Mouse (Mus musculus) monocyte, adult 5-6 weeks (primary cell): ENCODE measurements around the gene Serpinb6a. TPM values are rescaled to one million over a fixed set of nuclear protein-coding genes. Genes with fewer than 3 reads are reported as not detected.

Source experiments
- ATAC-seq: fragments of 153-309, 156-312 bp; replicated peaks from 2 replicates; pipeline ENCODE4 v1.8.0; 2017; ENCODE audit warnings: mild to moderate bottlenecking; ENCODE audit not compliant: low TSS enrichment, insufficient number of reproducible peaks, severe bottlenecking, poor library complexity, low FRiP score
- total RNA-seq: library from RNA; stranded (forward); fragments of 200-1000, 200-491, 200-594 nt; gene quantifications from 3 replicates; pipeline ENCODE4 v1.2.3, GENCODE M21; 2017

Gene Serpinb6a
- total RNA-seq, 1 experiment from 2014 or later, result 104 TPM

GRCm38 (mm10) chr13:33935465-33936181, 67.0 kb downstream of the Serpinb6a start:
- ATAC-seq, result no peak

GRCm38 (mm10) chr13:33934743-33935142, 67.9 kb downstream of the Serpinb6a start:
- no peak for ATAC-seq

DNA sequence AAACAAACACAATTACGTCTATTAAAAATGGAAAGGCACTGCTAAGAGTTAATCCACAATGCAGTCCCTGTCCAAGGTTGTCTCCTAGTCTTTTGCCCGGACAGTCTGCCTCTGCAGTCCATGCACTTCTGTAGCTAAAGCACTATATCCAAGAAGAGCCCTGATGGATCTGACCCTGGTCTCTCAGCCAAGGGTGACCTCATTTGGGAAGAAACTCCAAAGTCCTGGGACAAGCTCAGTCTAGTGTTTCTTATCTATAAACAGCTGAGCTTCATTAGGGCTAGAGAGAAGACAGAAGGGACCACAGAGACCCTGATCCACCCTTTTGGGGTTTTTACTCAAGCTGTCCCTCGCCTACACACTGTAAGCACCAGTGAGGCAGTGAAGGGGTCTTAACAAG, 71.7 kb downstream of the Serpinb6a start:
- no peak for ATAC-seq

DNA sequence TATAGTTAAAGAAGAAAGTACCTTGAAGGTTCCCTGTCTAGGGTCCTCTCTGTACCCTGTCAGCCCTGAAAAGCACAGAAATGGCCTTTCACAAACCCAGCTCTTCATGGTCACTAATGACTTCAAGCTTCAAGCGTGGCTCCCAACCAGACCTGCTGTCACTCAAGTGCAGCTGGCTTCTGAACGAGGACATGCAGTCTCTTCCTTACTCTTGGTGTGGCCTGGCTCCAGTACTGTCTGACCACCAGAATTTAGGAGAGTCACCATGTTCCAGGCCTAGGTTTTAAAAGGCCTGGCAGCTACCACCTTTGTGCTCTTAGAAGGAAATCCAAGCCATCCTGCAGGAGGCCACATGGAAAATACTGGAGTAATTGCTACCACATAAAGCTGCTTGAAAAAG, 72.3 kb downstream of the Serpinb6a start:
- no peak for ATAC-seq

GRCm38 (mm10) chr13:33921699-33922098, 80.9 kb downstream of the Serpinb6a start:
- no peak for ATAC-seq

DNA sequence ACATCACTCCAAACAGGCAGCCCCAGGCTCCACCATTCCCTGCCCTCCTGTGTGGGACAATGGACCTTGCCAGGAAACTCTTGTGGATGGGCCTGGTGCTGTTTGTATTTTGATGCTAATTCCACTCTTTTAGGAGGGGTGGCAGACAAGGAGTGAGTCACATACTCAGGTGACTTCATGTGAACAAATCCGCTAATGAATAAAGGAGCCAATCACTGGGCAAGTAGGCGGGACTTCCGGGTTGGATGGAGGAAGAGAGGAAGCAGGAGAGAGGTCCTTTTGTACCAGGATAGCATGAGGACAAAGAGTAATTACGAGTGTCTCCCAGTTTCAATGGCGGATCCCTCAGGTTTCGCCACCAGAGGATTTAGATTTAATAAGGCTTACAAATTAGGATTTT, 81.6 kb downstream of the Serpinb6a start:
- no peak for ATAC-seq

DNA sequence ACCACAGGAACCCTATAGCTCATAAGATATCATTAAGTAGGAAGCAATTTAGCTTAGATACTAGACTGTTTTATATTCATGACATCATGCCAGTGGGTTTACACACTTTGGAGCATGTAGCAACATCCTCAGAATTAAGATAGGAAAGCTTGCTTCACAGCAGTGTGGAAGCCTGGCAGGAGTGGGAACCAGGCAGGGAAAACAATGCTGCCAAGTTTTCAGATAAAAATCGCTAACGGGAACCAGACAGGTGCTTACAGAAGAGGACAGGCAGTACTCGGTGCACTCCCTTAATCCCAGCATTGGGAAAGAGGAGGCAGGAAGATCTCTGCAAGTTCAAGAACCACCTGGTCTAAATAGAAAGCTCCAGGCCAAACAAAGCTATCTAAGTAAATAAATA, 95.8 kb downstream of the Serpinb6a start:
- no peak for ATAC-seq

- no peak for ATAC-seq
These were observed 97.2 kb downstream of the Serpinb6a start, which contains the start of gene Serpinb6c for GRCm38 (mm10) chr13:33905176-33905954. Gene Serpinb6c (minus strand): TSS chr13:33905708.

GRCm38 (mm10) chr13:33903290-33903689, 99.3 kb downstream of the Serpinb6a start:
- no peak for ATAC-seq

DNA sequence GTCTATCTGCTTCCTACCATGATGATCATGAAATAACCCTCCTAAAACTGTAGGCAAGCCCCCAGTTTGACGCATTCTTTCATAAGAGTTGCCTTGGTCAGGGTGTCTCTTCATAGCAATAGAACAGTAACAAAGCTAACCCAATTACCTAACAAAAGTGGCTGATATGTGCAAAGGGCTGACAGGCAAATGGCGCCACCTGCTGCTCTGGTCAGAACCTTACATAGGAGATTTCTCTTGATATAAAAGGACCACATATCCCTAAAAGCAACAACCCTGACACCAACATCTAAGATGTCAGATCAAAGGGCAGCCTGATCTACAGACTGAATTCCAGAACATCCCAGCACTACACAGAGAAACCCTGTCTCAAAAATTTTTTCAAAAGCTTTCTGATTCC, 108.4 kb downstream of the Serpinb6a start:
- ATAC-seq, result no peak

Other genes with a start within 250 kb of the Serpinb6a start
- gene Serpinb6e, start 159.4 kb downstream of the Serpinb6a start, total RNA-seq, result not detected in 3 replicates
- not detected in 3 replicates for gene Serpinb6c, start 97.1 kb downstream of the Serpinb6a start, total RNA-seq
- 23.0 to 32.6 TPM (median 30.4 TPM) in 3 replicates for gene Nqo2, start 38.1 kb downstream of the Serpinb6a start, total RNA-seq
- 90.4 to 122 TPM (median 115 TPM) in 3 replicates for gene Ripk1, start 431 bp downstream of the Serpinb6a start, total RNA-seq
- 3.4 to 10.3 TPM (median 10.2 TPM) in 3 replicates for gene Bphl, start 34.8 kb upstream of the Serpinb6a start, total RNA-seq
- gene Tubb2a, start 75.2 kb upstream of the Serpinb6a start, total RNA-seq, result 29.8 to 47.6 TPM (median 39.0 TPM) in 3 replicates
- 5.1 to 7.5 TPM (median 5.7 TPM) in 3 replicates for gene Tubb2b, start 127.7 kb upstream of the Serpinb6a start, total RNA-seq
- gene Psmg4, start 160.2 kb upstream of the Serpinb6a start, total RNA-seq, result 59.4 to 101 TPM (median 76.2 TPM) in 3 replicates